Mouse (Mus musculus): ENCODE data around the gene Carnmt1.

Gene Carnmt1

GRCm38 (mm10) chr19:18716374-18716773, 45.8 kb downstream of the Carnmt1 start:
- DNase-seq, result peak; percentile 84 to 88

- DNase-seq, result no peak
These were observed 49.8 kb downstream of the Carnmt1 start for GRCm38 (mm10) chr19:18720337-18720736.

- no peak for DNase-seq
These were observed 54.6 kb downstream of the Carnmt1 start for GRCm38 (mm10) chr19:18725186-18725585.

DNA sequence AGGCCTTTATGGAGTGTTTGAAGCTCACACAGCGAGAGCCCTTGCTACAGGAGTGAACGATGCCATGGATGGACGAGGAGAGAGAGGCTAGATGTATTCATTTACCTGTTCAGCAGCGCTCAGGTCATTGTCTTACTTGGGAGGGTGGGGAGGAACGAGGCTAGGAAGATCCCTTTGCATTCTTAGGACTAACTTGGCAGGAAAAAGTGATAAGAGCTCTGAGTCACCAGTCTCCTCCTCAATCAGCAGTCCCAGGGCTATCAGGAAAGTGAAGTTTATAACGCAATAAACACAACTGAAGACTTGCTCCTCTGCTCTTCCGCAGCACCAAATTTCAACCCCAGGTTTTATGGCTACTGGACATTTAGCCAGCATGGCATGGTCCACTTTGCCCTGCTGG, 59.7 kb downstream of the Carnmt1 start:
- no peak for DNase-seq

- DNase-seq, result no peak
These were observed 60.5 kb downstream of the Carnmt1 start for GRCm38 (mm10) chr19:18731077-18731476.

DNA sequence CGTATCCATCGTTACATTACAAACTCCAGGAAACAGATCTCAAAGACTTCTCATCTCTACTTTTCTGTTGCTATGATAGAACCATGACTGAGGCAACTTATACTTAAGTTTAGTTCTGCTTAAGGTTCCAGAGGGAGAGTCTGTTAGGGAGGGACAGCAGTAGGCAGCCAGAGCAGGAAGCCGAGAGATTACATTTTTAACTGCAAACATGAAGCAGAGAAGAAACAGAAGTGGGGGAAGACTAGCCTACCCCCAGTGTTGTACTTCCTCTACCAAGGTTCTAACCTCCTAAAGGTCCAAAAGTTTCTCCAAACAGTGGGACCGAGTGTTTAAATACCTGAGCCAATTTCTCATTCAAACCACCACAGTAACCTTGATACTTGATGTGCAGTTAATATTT, 65.3 kb downstream of the Carnmt1 start:
- DNase-seq, result no peak

- DNase-seq, result no peak
These were observed 68.6 kb downstream of the Carnmt1 start for GRCm38 (mm10) chr19:18739146-18739545.

DNA sequence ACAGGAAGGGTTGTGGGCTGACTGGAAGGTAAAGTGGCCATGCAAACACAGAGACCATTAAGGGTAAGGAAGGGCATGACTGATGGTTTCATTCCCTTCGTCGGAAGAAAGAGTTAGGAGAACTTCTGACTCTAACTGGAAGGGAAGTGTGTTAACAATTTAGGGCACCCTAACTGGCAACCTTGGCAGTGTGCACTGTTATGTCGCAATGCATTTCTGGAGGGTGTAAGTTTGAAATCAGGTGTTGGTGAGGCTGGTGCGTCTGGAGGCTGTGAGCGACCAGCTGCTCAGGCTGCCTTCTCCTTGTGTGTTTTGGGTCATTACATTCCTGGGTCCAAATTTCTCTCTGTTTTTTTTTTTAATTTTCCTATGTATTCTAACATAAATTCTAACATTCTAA, 73.4 kb downstream of the Carnmt1 start:
- no peak for DNase-seq

- DNase-seq, result no peak
These were observed 76.2 kb downstream of the Carnmt1 start for GRCm38 (mm10) chr19:18746576-18747340.

- DNase-seq, result no peak
These were observed 76.8 kb downstream of the Carnmt1 start for GRCm38 (mm10) chr19:18747379-18747778.

- peak; percentile 12 to 20 for DNase-seq
These were observed 79.2 kb downstream of the Carnmt1 start, which contains the start of gene Trpm6 for GRCm38 (mm10) chr19:18749598-18750339. TSS of gene Trpm6 (plus strand) at chr19:18749983.

All from cerebellum, postnatal 10 days (tissue).